In the genomic region with DNA sequence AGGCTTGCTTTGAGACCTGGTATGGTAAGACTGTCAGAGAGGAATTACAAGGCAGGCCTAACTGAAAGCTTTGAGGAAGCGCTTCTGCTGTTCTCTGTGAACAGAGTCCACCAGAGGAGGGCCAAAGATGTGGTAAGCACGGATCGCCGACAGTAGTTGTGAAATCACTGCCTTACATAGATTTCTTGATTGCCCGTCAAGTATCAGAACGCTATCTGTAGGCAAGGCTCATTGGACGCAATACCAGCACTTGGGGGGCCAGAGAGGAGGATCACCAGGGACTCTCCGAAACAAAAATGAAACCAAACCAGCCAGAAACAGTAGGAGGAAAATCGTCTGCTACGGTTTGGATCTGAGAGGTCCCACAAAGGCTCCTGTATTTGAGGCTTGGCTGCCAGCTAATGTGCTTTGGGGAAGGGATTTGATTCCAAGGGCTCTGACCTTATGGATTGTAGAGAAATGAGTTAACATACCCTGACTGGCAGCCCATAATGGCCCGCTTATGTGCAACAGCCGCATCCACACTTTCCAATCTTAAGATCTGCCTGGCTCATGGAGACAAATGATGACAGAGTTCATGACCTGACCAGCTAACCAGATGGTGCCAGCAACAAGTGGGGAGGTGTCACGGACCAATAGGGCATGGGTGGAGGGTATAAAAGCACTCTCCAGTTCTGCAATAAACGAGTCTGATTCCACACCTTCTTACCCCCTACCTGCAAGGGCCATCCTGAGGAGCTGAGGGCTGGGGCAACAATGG, we compare ENCODE assay signal across 8 mouse cellular contexts. TPM values are rescaled to one million over a fixed set of nuclear protein-coding genes. Genes with fewer than 3 reads are reported as not detected.
DNase-seq lines count a peak whose midpoint lies in the region; ATAC-seq lines count a peak whose summit lies in the region.

No protein-coding gene starts in this region.

- DNase-seq in gastrocnemius, adult 18-20 months (ENCODE audit: low spot score) = peak; percentile 35
- DNase-seq in gastrocnemius, postnatal 10 days = no peak
- DNase-seq in CD4-positive, CD25-positive, alpha-beta regulatory T cell, adult 2 months (ENCODE audit: low read depth, low spot score) = peak; percentile 69
- DNase-seq in thymus, postnatal 0 days (ENCODE audit: low spot score) = peak; percentile 50
- no peak for DNase-seq in right cerebral cortex, postnatal 36 days (ENCODE audit: low spot score in 2 of 2)
- DNase-seq in right cerebral cortex, postnatal 4 days = no peak

- peak; percentile 36 to 64 for ATAC-seq in hematopoietic stem cell, adult 5-6 weeks (replicated peaks in 1 of 2; ENCODE audit: insufficient read depth in 1 of 2, low FRiP score in 2 of 2, low TSS enrichment in 1 of 2, low read depth in 1 of 2, poor library complexity in 2 of 2, severe bottlenecking in 2 of 2)
- peak; percentile 86 for ATAC-seq in megakaryocyte, adult 5-6 weeks (ENCODE audit: poor library complexity, severe bottlenecking)

RNA-seq across cellular contexts. Expression of a gene that starts 27.8 kb away (rescaled TPM):
- total RNA-seq in gastrocnemius, adult 18-20 months (2021) = not detected
- total RNA-seq in gastrocnemius, postnatal 10 days (2021) = not detected
- total RNA-seq in hematopoietic stem cell, adult 5-6 weeks (2017) = 1.1 TPM in 1 of 2 replicates, not detected in the other
- not detected in 2 replicates for total RNA-seq in megakaryocyte, adult 5-6 weeks (2015)
- 0.45 TPM in 1 of 2 replicates, not detected in the other for total RNA-seq in megakaryocyte, adult 5-6 weeks (2017)
- polyA plus RNA-seq in thymus, postnatal 0 days (2015; fragmentation: Nextera tagmentation; extraction: Ambion mirVana) = 0.26 and 0.69 TPM in 2 replicates

Comparison
In these comparisons a context has a peak if more than half of its experiments do, and no peak if none do; other contexts are left out.
1. DNase-seq: peak in gastrocnemius, adult 18-20 months (single experiment), CD4-positive, CD25-positive, alpha-beta regulatory T cell, adult 2 months (single experiment) and thymus, postnatal 0 days (single experiment); none in gastrocnemius, postnatal 10 days (single experiment), right cerebral cortex, postnatal 36 days (0 of 2) and right cerebral cortex, postnatal 4 days (single experiment).